Mouse (Mus musculus) liver, adult 2 months (tissue): ENCODE results near the gene Adamts3. TPM values are rescaled to one million over a fixed set of nuclear protein-coding genes. Genes with fewer than 3 reads are reported as not detected.

Experiments
- DNase-seq: peaks from one replicate; pipeline ENCODE4 v3.0.0-alpha.2; 2011; ENCODE audit warnings: low read depth, low spot score; ENCODE audit errors: extremely low read depth
- H3K27ac ChIP-seq: fragments of 200-500 bp; replicated peaks from 2 replicates; pipeline ENCODE4 v1.5.1; 2012; ENCODE audit warnings: low read depth, mild to moderate bottlenecking, control low read depth, inconsistent platforms, low read length; ENCODE audit not compliant: insufficient read depth
- H3K27me3 ChIP-seq: fragments of 200-500 bp; 2 replicates; pipeline ENCODE4 v1.6.1; 2012; ENCODE audit warnings: mild to moderate bottlenecking, moderate library complexity, low read length, inconsistent platforms; ENCODE audit not compliant: control insufficient read depth, insufficient read depth
- H3K36me3 ChIP-seq: fragments of 200-500 bp; 2 replicates; pipeline ENCODE4 v1.6.1; 2012; ENCODE audit warnings: low read length, inconsistent platforms; ENCODE audit not compliant: control insufficient read depth, insufficient read depth
- H3K4me1 ChIP-seq: fragments of 200-500 bp; 2 replicates; pipeline ENCODE4 v1.6.1; 2011; ENCODE audit warnings: low read length; ENCODE audit not compliant: control insufficient read depth, insufficient read depth
- H3K4me3 ChIP-seq: fragments of 200-500 bp; 2 replicates; pipeline ENCODE4 v1.5.1; 2011; ENCODE audit warnings: low read depth, mild to moderate bottlenecking, control low read depth, low read length, moderate library complexity; ENCODE audit not compliant: insufficient read depth
- H3K79me2 ChIP-seq: fragments of 200-500 bp; 2 replicates; pipeline ENCODE4 v1.6.1; 2012; ENCODE audit warnings: inconsistent platforms, mild to moderate bottlenecking, low read length, moderate library complexity; ENCODE audit not compliant: control insufficient read depth, insufficient read depth
- H3K9ac ChIP-seq: fragments of 200-500 bp; 2 replicates; pipeline ENCODE4 v1.6.1; 2012; ENCODE audit warnings: low read depth, mild to moderate bottlenecking, control low read depth, inconsistent platforms, low read length
- CTCF ChIP-seq: fragments of 200-500 bp; IDR thresholded peaks from 2 replicates; pipeline ENCODE4 v1.5.1; 2011; ENCODE audit warnings: low read depth, low read length, control low read depth
- POLR2A ChIP-seq: fragments of 200-500 bp; IDR thresholded peaks from 2 replicates; pipeline ENCODE4 v1.6.1; 2011; ENCODE audit warnings: low read length, control low read depth; ENCODE audit not compliant: insufficient read depth; ENCODE audit errors: extremely low read depth
- WGBS: fragments of 180-500 bp; shearing (Covaris S2); methylation state at CpG from one replicate; pipeline ENCODE4 v1.1.7; 2018; 5-methylcytosine and 5-hydroxymethylcytosine counted together
- polyA plus RNA-seq: library from polyadenylated mRNA; depleted of rRNA; stranded (reverse); fragments of >200 nt; gene quantifications from 2 replicates; pipeline ENCODE4 v1.2.3, GENCODE M21; 2012
- total RNA-seq: library from RNA; depleted of rRNA; stranded (reverse); fragments of >200 nt; gene quantifications from 2 replicates; pipeline ENCODE4 v1.2.3, GENCODE M21; 2014

The Adamts3 gene
- total and polyA plus RNA-seq, 2 experiments, result 0.09 to 0.37 TPM

DNA sequence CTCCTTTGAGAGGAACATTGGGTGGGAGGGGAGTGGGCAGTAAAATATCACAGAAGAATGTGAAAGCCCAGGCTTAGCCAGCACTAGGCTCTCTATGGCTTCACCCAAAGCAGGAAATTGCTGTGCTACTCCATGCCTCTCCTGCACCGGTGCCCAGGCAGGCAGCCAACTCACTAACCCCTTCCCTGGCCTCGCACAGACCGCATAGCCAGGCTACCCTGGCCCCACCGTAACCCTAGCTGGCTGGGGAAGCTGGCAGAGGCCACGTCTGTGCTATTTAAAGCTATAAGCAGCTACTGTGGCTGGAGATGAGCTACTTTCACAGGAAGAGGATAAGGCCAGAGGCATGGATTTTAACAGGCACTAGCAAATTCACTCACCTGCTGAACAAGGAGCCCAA, 38.8 kb downstream of the Adamts3 start:
- WGBS, result 65% methylated on average over 5 of the region's 5 CpGs
- peak; percentile 2 for DNase-seq

GRCm38 (mm10) chr5:89843478-89843877, 39.7 kb downstream of the Adamts3 start:
- no peaks in the 10 kb centered on the region for H3K36me3 ChIP-seq
- no peak overlapping the region for H3K27ac ChIP-seq
- H3K27me3 ChIP-seq, result no peaks in the 10 kb centered on the region; the same call in 1 of the 2 replicates
- no peak overlapping the region for H3K4me3 ChIP-seq
- DNase-seq, result no peak
- H3K9ac ChIP-seq, result no peak overlapping the region
- TF ChIP-seq POLR2A (no peak), CTCF (no peak)
- 82% methylated on average over 7 of the region's 7 CpGs for WGBS
- no peaks in the 10 kb centered on the region; the same call in 1 of the 2 replicates for H3K4me1 ChIP-seq
- no peaks in the 10 kb centered on the region for H3K79me2 ChIP-seq

More for the DNA sequence above, 38.8 kb downstream of the Adamts3 start:
- Histone ChIP-seq H3K27ac (no peak overlapping the region), H3K36me3 (no peaks in the 10 kb centered on the region), H3K79me2 (no peaks in the 10 kb centered on the region), H3K9ac (no peak overlapping the region), H3K4me3 (no peak overlapping the region), H3K27me3 (no peaks in the 10 kb centered on the region; the same call in 1 of the 2 replicates), H3K4me1 (no peaks in the 10 kb centered on the region; the same call in 1 of the 2 replicates)
- TF ChIP-seq CTCF (no peak), POLR2A (no peak)

DNA sequence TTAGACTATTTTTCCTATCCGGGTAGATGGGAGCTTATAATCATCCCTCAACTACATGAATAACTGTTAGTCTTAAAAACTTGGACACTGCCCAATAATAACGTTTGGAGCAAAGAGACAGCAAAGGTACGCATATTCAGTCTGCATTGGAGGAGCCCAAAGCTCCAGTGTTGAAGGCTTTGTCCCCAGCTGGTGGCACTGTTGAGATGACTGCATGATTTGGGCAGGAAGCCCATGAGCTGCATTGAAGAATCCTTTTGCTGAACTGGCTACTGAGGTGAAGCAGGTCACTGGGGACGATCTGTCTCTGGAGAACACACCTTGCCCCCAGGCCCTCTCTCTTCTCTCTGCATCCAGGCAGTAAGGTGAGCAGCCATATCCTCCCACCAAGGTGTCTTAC, 43.5 kb downstream of the Adamts3 start:
- Histone ChIP-seq H3K4me1 (no peaks in the 10 kb centered on the region; the same call in 1 of the 2 replicates), H3K27ac (no peak overlapping the region), H3K4me3 (no peak overlapping the region), H3K9ac (no peak overlapping the region), H3K27me3 (no peaks in the 10 kb centered on the region), H3K79me2 (no peaks in the 10 kb centered on the region), H3K36me3 (no peaks in the 10 kb centered on the region)
- TF ChIP-seq CTCF (no peak), POLR2A (no peak)
- 60% methylated on average over 4 of the region's 4 CpGs for WGBS
- no peak for DNase-seq

- DNase-seq, result no peak
- TF ChIP-seq CTCF (no peak), POLR2A (no peak)
- WGBS, result 88% methylated on average over 1 of the region's 1 CpGs
- Histone ChIP-seq H3K9ac (no peak overlapping the region), H3K36me3 (no peaks in the 10 kb centered on the region), H3K79me2 (no peaks in the 10 kb centered on the region), H3K4me1 (no peaks in the 10 kb centered on the region), H3K27ac (no peak overlapping the region), H3K27me3 (no peaks in the 10 kb centered on the region), H3K4me3 (no peak overlapping the region)
Observed at GRCm38 (mm10) chr5:89821175-89821574, 62.0 kb downstream of the Adamts3 start.

DNA sequence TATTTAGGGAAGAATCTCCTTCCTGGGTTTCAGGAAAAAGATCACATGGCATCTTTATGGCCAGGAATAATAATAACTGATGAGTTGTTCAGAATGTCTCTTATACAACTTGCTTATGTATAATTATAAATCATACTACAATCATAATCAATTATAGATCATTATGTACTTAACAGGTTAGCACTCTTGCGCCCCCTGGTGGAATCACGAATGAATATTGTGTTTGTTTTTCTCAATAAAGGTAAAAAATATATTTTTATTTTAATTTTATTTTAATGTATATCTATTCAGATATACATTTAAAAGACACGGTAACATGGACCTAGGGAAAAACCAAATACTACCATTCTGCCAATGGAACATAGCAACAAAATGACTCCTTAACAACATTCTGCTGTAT, 63.6 kb downstream of the Adamts3 start:
- H3K4me1 ChIP-seq, result no peaks in the 10 kb centered on the region
- no peaks in the 10 kb centered on the region for H3K79me2 ChIP-seq
- no peaks in the 10 kb centered on the region for H3K36me3 ChIP-seq
- H3K9ac ChIP-seq, result no peak overlapping the region
- H3K27ac ChIP-seq, result no peak overlapping the region
- peak; percentile 39 for DNase-seq
- no peak overlapping the region for H3K4me3 ChIP-seq
- no peak for TF ChIP-seq POLR2A
- 0 out of 2 replicates have a peak, but pooled peaks have one; percentile 12 for TF ChIP-seq CTCF
- no peaks in the 10 kb centered on the region for H3K27me3 ChIP-seq
- 19% methylated on average over 3 of the region's 3 CpGs for WGBS

DNA sequence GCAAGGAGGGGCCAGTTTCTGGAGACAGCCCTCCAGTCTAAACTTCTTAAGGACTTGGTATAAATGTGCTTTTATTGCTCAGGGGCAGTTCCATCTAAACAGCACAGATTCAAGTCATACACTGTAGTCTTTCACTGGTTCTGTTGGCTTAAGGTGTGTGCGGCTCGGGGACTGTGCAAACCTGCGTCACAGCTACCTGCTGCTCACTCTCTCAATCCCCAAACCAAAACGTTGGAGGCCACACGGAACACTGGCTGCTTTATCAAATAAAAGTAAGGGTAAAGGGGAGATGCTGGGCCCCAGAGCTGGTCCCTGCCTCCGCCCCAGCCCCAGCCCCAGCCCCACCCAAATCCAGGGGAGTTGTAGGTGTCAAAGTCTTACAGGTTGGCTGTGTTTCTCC, 66.5 kb downstream of the Adamts3 start:
- Histone ChIP-seq H3K4me3 (no peak overlapping the region), H3K79me2 (no peaks in the 10 kb centered on the region), H3K36me3 (no peaks in the 10 kb centered on the region), H3K27ac (no peak overlapping the region), H3K9ac (no peak overlapping the region), H3K27me3 (no peaks in the 10 kb centered on the region), H3K4me1 (no peaks in the 10 kb centered on the region)
- 71% methylated on average over 6 of the region's 6 CpGs for WGBS
- TF ChIP-seq CTCF (no peak), POLR2A (no peak)
- DNase-seq, result no peak
